Mouse (Mus musculus): ENCODE data around the gene Lbx1. TPM values are rescaled to one million over a fixed set of nuclear protein-coding genes. Genes with fewer than 3 reads are reported as not detected.

The Lbx1 gene
- total and polyA plus RNA-seq, 3 experiments, result not detected

- Histone ChIP-seq H3K36me3 (replicated peaks in 1 of 2; ENCODE audit: control insufficient read depth in 1 of 2, insufficient read depth in 1 of 2, low read length in 1 of 2) (no peaks in the 10 kb centered on the region), H3K4me3 (replicated peaks in 1 of 3; ENCODE audit: low read depth in 2 of 3, low read length in 2 of 3, poor library complexity in 1 of 3) (no peak overlapping the region), H3K4me2 (ENCODE audit: insufficient read depth, low read depth, poor library complexity, severe bottlenecking) (no peak overlapping the region), H3K9me3 (replicated peaks; ENCODE audit: low read length) (peaks cover 34% of the 10 kb centered on the region), H3K9ac (ENCODE audit: insufficient read depth, low read depth) (no peak overlapping the region), H3K27me3 (replicated peaks) (peaks cover 41% of the 10 kb centered on the region), H3K79me2 (replicated peaks; ENCODE audit: control insufficient read depth, extremely low read depth, insufficient read depth, poor library complexity, severe bottlenecking) (no peaks in the 10 kb centered on the region), H3K4me1 (ENCODE audit: control insufficient read depth in 1 of 2, insufficient read depth in 2 of 2) (peaks cover 5% of the 10 kb centered on the region in 2 experiments; a peak in 3 of 4 replicates), H3K27ac (ENCODE audit: insufficient read depth, low read depth) (no peak overlapping the region)
- DNase-seq (ENCODE audit: extremely low read depth), result no peak
- dilution Hi-C loops (cut with MboI; ENCODE audit: extremely low pct_ligation_motif_present, extremely low pct_unique_long_range_greater_than_20kb, low sequenced_read_pairs), result no loop called here
- in situ Hi-C loops (cut with MboI; ENCODE audit: low pct_ligation_motif_present, low pct_unique_long_range_greater_than_20kb, low sequenced_read_pairs), result no loop called here
- no peak for TF ChIP-seq NELFE (IDR thresholded peaks at IDR 0.05; ENCODE audit: low read depth, low read length)
Observed at GRCm38 (mm10) chr19:45228781-45229180, 6.8 kb downstream of the Lbx1 start.

- no peak for DNase-seq (ENCODE audit: extremely low read depth)
- Histone ChIP-seq H3K4me3 (replicated peaks in 1 of 3; ENCODE audit: low read depth in 2 of 3, low read length in 2 of 3, poor library complexity in 1 of 3) (no peak overlapping the region), H3K9ac (ENCODE audit: insufficient read depth, low read depth) (no peak overlapping the region), H3K79me2 (replicated peaks; ENCODE audit: control insufficient read depth, extremely low read depth, insufficient read depth, poor library complexity, severe bottlenecking) (no peaks in the 10 kb centered on the region), H3K9me3 (replicated peaks; ENCODE audit: low read length) (peaks cover 30% of the 10 kb centered on the region), H3K4me1 (ENCODE audit: control insufficient read depth in 1 of 2, insufficient read depth in 2 of 2) (peaks cover 5 to 10% of the 10 kb centered on the region in 2 experiments; a peak in 3 of 4 replicates), H3K36me3 (replicated peaks in 1 of 2; ENCODE audit: control insufficient read depth in 1 of 2, insufficient read depth in 1 of 2, low read length in 1 of 2) (no peaks in the 10 kb centered on the region), H3K27ac (ENCODE audit: insufficient read depth, low read depth) (no peak overlapping the region), H3K4me2 (ENCODE audit: insufficient read depth, low read depth, poor library complexity, severe bottlenecking) (no peak overlapping the region), H3K27me3 (replicated peaks) (peaks cover 48% of the 10 kb centered on the region)
- in situ Hi-C loops (cut with MboI; ENCODE audit: low pct_ligation_motif_present, low pct_unique_long_range_greater_than_20kb, low sequenced_read_pairs) (no loop called here), dilution Hi-C loops (cut with MboI; ENCODE audit: extremely low pct_ligation_motif_present, extremely low pct_unique_long_range_greater_than_20kb, low sequenced_read_pairs) (no loop called here)
- TF ChIP-seq USF2 (conservative IDR thresholded peaks at IDR 0.05; ENCODE audit: low read depth, low read length) (no peak), E2F4 (IDR thresholded peaks at IDR 0.05; ENCODE audit: insufficient replicate concordance, low read depth, low read length) (no peak), TCF12 (IDR thresholded peaks at IDR 0.05; ENCODE audit: low read depth, low read length) (no peak), POLR2AphosphoS2 (IDR thresholded peaks at IDR 0.05; ENCODE audit: low read depth, low read length) (no peak), ZKSCAN1 (IDR thresholded peaks at IDR 0.05; ENCODE audit: borderline replicate concordance, low read depth, low read length) (no peak), ELF1 (IDR thresholded peaks at IDR 0.05; ENCODE audit: low read depth, low read length) (no peak), MEF2A (IDR thresholded peaks at IDR 0.05; ENCODE audit: borderline replicate concordance, low read depth, low read length) (no peak), MYC (IDR thresholded peaks at IDR 0.05; ENCODE audit: low read depth, low read length) (no peak), KAT2A (IDR thresholded peaks at IDR 0.05; ENCODE audit: insufficient replicate concordance, low read length) (no peak), MXI1 (IDR thresholded peaks at IDR 0.05; ENCODE audit: low read depth, low read length) (no peak), CTCF (conservative IDR thresholded peaks at IDR 0.05 in 1 of 2, IDR thresholded peaks at IDR 0.05 in 1 of 2; ENCODE audit: low read depth in 2 of 2, low read length in 2 of 2) (no peak), RCOR1 (conservative IDR thresholded peaks at IDR 0.05; ENCODE audit: low read depth, low read length) (no peak), MAZ (IDR thresholded peaks at IDR 0.05; ENCODE audit: low read depth, low read length) (no peak), BHLHE40 (IDR thresholded peaks at IDR 0.05; ENCODE audit: low read depth, low read length) (no peak), ZC3H11A (IDR thresholded peaks at IDR 0.05; ENCODE audit: low read depth, low read length) (no peak), IRF4 (IDR thresholded peaks at IDR 0.05; ENCODE audit: low read depth, low read length) (no peak)
Observed at GRCm38 (mm10) chr19:45228097-45228496, 7.5 kb downstream of the Lbx1 start.

Data from CH12.LX (cell line).